Mouse (Mus musculus): ENCODE measurements around the gene 9230112D13Rik. TPM values are rescaled to one million over a fixed set of nuclear protein-coding genes. Genes with fewer than 3 reads are reported as not detected.

9230112D13Rik gene
- total and polyA plus RNA-seq, 3 experiments = 1.6 to 1.9 (median 1.7) TPM

- Histone ChIP-seq H3K27ac (ENCODE audit: insufficient read depth, low read depth) (no peak overlapping the region), H3K36me3 (replicated peaks in 1 of 2; ENCODE audit: control insufficient read depth in 1 of 2, insufficient read depth in 1 of 2, low read length in 1 of 2) (peaks cover 0 to 16% of the 10 kb centered on the region in 2 experiments), H3K4me2 (ENCODE audit: insufficient read depth, low read depth, poor library complexity, severe bottlenecking) (no peak overlapping the region), H3K9ac (ENCODE audit: insufficient read depth, low read depth) (no peak overlapping the region), H3K27me3 (replicated peaks) (no peaks in the 10 kb centered on the region), H3K79me2 (replicated peaks; ENCODE audit: control insufficient read depth, extremely low read depth, insufficient read depth, poor library complexity, severe bottlenecking) (peaks cover 52% of the 10 kb centered on the region), H3K4me3 (replicated peaks in 1 of 3; ENCODE audit: low read depth in 2 of 3, low read length in 2 of 3, poor library complexity in 1 of 3) (no peak overlapping the region), H3K9me3 (replicated peaks; ENCODE audit: low read length) (no peaks in the 10 kb centered on the region), H3K4me1 (ENCODE audit: control insufficient read depth in 1 of 2, insufficient read depth in 2 of 2) (peaks cover 4 to 51% of the 10 kb centered on the region in 2 experiments)
- in situ Hi-C loops (cut with MboI; ENCODE audit: low pct_ligation_motif_present, low pct_unique_long_range_greater_than_20kb, low sequenced_read_pairs) = no loop called here
- no peak for DNase-seq (ENCODE audit: extremely low read depth)
- dilution Hi-C loops (cut with MboI; ENCODE audit: extremely low pct_ligation_motif_present, extremely low pct_unique_long_range_greater_than_20kb, low sequenced_read_pairs) = no loop called here
- no peak for TF ChIP-seq ZMIZ1 (IDR thresholded peaks at IDR 0.05; ENCODE audit: low read depth, low read length)
- TF ChIP-seq CHD1 (IDR thresholded peaks at IDR 0.05; ENCODE audit: low read depth, low read length) = no peak
- no peak for TF ChIP-seq ETS1 (conservative IDR thresholded peaks at IDR 0.05; ENCODE audit: low read depth, low read length)
- no peak for TF ChIP-seq HCFC1 (IDR thresholded peaks at IDR 0.05; ENCODE audit: low read depth, low read length)
- TF ChIP-seq CHD2 (IDR thresholded peaks at IDR 0.05; ENCODE audit: low read length) = no peak
- no peak for TF ChIP-seq MXI1 (IDR thresholded peaks at IDR 0.05; ENCODE audit: low read depth, low read length)
- no peak for TF ChIP-seq POLR2AphosphoS2 (IDR thresholded peaks at IDR 0.05; ENCODE audit: low read depth, low read length)
- no peak for TF ChIP-seq MYC (IDR thresholded peaks at IDR 0.05; ENCODE audit: low read depth, low read length)
- no peak for TF ChIP-seq SIN3A (IDR thresholded peaks at IDR 0.05; ENCODE audit: low read length)
- no peak for TF ChIP-seq TCF12 (IDR thresholded peaks at IDR 0.05; ENCODE audit: low read depth, low read length)
- TF ChIP-seq CTCF (conservative IDR thresholded peaks at IDR 0.05 in 1 of 2, IDR thresholded peaks at IDR 0.05 in 1 of 2; ENCODE audit: low read depth in 2 of 2, low read length in 2 of 2) = no peak
- TF ChIP-seq KAT2A (IDR thresholded peaks at IDR 0.05; ENCODE audit: insufficient replicate concordance, low read length) = no peak
- no peak for TF ChIP-seq RAD21 (IDR thresholded peaks at IDR 0.05; ENCODE audit: low read depth, low read length)
- no peak for TF ChIP-seq PAX5 (IDR thresholded peaks at IDR 0.05; ENCODE audit: low read length)
- no peak for TF ChIP-seq POLR2A (IDR thresholded peaks at IDR 0.05; ENCODE audit: low read depth, low read length)
- no peak for TF ChIP-seq ZC3H11A (IDR thresholded peaks at IDR 0.05; ENCODE audit: low read depth, low read length)
- TF ChIP-seq SMC3 (IDR thresholded peaks at IDR 0.05; ENCODE audit: low read depth, low read length) = no peak
- TF ChIP-seq NELFE (IDR thresholded peaks at IDR 0.05; ENCODE audit: low read depth, low read length) = no peak
- no peak for TF ChIP-seq MAFK (IDR thresholded peaks at IDR 0.05; ENCODE audit: insufficient replicate concordance, low read length)
- no peak for TF ChIP-seq MAX (IDR thresholded peaks at IDR 0.05; ENCODE audit: low read length)
Observed at GRCm38 (mm10) chr14:34483469-34484341, 38.9 kb downstream of the 9230112D13Rik start.

- Histone ChIP-seq H3K27me3 (replicated peaks) (no peaks in the 10 kb centered on the region), H3K79me2 (replicated peaks; ENCODE audit: control insufficient read depth, extremely low read depth, insufficient read depth, poor library complexity, severe bottlenecking) (peaks cover 54% of the 10 kb centered on the region), H3K4me1 (ENCODE audit: control insufficient read depth in 1 of 2, insufficient read depth in 2 of 2) (peaks cover 0 to 42% of the 10 kb centered on the region in 2 experiments; a peak in 2 of 4 replicates), H3K36me3 (replicated peaks in 1 of 2; ENCODE audit: control insufficient read depth in 1 of 2, insufficient read depth in 1 of 2, low read length in 1 of 2) (no peaks in the 10 kb centered on the region), H3K9ac (ENCODE audit: insufficient read depth, low read depth) (no peak overlapping the region), H3K27ac (ENCODE audit: insufficient read depth, low read depth) (no peak overlapping the region), H3K9me3 (replicated peaks; ENCODE audit: low read length) (no peaks in the 10 kb centered on the region), H3K4me3 (replicated peaks in 1 of 3; ENCODE audit: low read depth in 2 of 3, low read length in 2 of 3, poor library complexity in 1 of 3) (no peak overlapping the region), H3K4me2 (ENCODE audit: insufficient read depth, low read depth, poor library complexity, severe bottlenecking) (no peak overlapping the region)
- TF ChIP-seq MAZ (IDR thresholded peaks at IDR 0.05; ENCODE audit: low read depth, low read length) (no peak), ZMIZ1 (IDR thresholded peaks at IDR 0.05; ENCODE audit: low read depth, low read length) (no peak), MAX (IDR thresholded peaks at IDR 0.05; ENCODE audit: low read length) (no peak), RCOR1 (conservative IDR thresholded peaks at IDR 0.05; ENCODE audit: low read depth, low read length) (no peak), CHD2 (IDR thresholded peaks at IDR 0.05; ENCODE audit: low read length) (no peak), BHLHE40 (IDR thresholded peaks at IDR 0.05; ENCODE audit: low read depth, low read length) (no peak), USF2 (conservative IDR thresholded peaks at IDR 0.05; ENCODE audit: low read depth, low read length) (no peak), IRF4 (IDR thresholded peaks at IDR 0.05; ENCODE audit: low read depth, low read length) (no peak), TBP (conservative IDR thresholded peaks at IDR 0.05; ENCODE audit: low read depth, low read length) (no peak)
- in situ Hi-C loops (cut with MboI; ENCODE audit: low pct_ligation_motif_present, low pct_unique_long_range_greater_than_20kb, low sequenced_read_pairs) (no loop called here), dilution Hi-C loops (cut with MboI; ENCODE audit: extremely low pct_ligation_motif_present, extremely low pct_unique_long_range_greater_than_20kb, low sequenced_read_pairs) (no loop called here)
- no peak for DNase-seq (ENCODE audit: extremely low read depth)
Observed at GRCm38 (mm10) chr14:34471591-34471990, 51.0 kb downstream of the 9230112D13Rik start.
